14 mouse cellular contexts compared by ENCODE assay signal in the genomic region with DNA sequence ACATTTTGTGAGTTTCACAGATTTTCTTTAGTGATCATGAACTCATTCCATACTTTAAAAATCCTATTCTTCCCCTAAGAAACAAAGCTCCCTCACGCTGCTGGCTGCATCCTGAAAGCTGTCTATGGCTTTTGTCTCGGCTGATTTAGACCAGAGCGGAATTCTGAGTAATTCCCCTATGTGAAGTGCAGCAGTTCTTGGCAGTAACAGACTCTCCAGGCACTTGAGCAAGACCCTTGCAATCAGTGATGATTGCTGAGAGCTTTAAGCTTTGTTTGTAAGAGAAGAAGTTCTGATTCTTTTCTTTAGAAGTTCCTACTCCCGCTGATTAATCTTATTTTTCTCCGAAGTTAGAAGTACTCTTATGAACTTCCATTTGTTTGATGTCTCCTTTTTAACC. TPM values are rescaled to one million over a fixed set of nuclear protein-coding genes. Genes with fewer than 3 reads are reported as not detected.
DNase-seq lines count a peak whose midpoint lies in the region; ATAC-seq and TF ChIP-seq lines count a peak whose summit lies in the region.
"Had no signal": no experiment of that assay in that cellular context is flagged by ENCODE, and none has a peak within 500 bp of the region (broad histone marks: within the 10 kb centered on the region; RNA-seq: fewer than 3 reads in every experiment).

No protein-coding gene starts in this region.

- no peak for ATAC-seq in heart, embryonic 16.5 days (replicated peaks; ENCODE audit: extremely low read depth, insufficient read depth, low FRiP score)
- ATAC-seq in midbrain, embryonic 16.5 days: no peak
- no peak for ATAC-seq in heart, postnatal 0 days (ENCODE audit: insufficient read depth, low read depth)
- no peak for ATAC-seq in stomach, embryonic 15.5 days (ENCODE audit: insufficient read depth, low FRiP score, low read depth)

- TF ChIP-seq EP300 in heart, postnatal 0 days (IDR thresholded peaks at IDR 0.05; ENCODE audit: low read depth): no peak

- DNase-seq in heart, adult 18-20 months: no peak
- DNase-seq in midbrain, embryonic 10.5 days (ENCODE audit: low spot score): no peak
- peak; percentile 70 for DNase-seq in heart, postnatal 0 days (ENCODE audit: low spot score)
- DNase-seq in cerebellum, adult 18-20 months: no peak
- DNase-seq in right cerebral cortex, adult 2 months (ENCODE audit: low spot score in 2 of 2): no peak
- DNase-seq: adrenal gland, postnatal 25 days; cerebellum, adult 11-12 months; kidney, adult 8-10 months had no signal

- no peak overlapping the region for H3K4me3 ChIP-seq in heart, embryonic 16.5 days (ENCODE audit: low read length)
- no peak overlapping the region for H3K4me3 ChIP-seq in midbrain, embryonic 10.5 days
- no peak overlapping the region for H3K4me3 ChIP-seq in midbrain, embryonic 16.5 days (ENCODE audit: low read depth, low read length)
- no peak overlapping the region for H3K4me3 ChIP-seq in heart, postnatal 0 days (ENCODE audit: low read depth, low read length)
- no peak overlapping the region for H3K4me3 ChIP-seq in stomach, embryonic 15.5 days (replicated peaks)

- H3K4me2 ChIP-seq in heart, embryonic 16.5 days (ENCODE audit: low read depth, low read length): no peak overlapping the region; the same call in 1 of the 2 replicates
- H3K4me2 ChIP-seq in midbrain, embryonic 16.5 days (ENCODE audit: low read length): no peak overlapping the region
- H3K4me2 ChIP-seq in heart, postnatal 0 days (ENCODE audit: low read depth, low read length): no peak overlapping the region
- H3K4me2 ChIP-seq in stomach, embryonic 15.5 days: no peak overlapping the region

- no peaks in the 10 kb centered on the region for H3K9me3 ChIP-seq in heart, embryonic 16.5 days (replicated peaks; ENCODE audit: control insufficient read depth, low read length)
- H3K9me3 ChIP-seq in midbrain, embryonic 10.5 days (replicated peaks): no peaks in the 10 kb centered on the region
- H3K9me3 ChIP-seq in midbrain, embryonic 16.5 days (replicated peaks; ENCODE audit: control insufficient read depth, low read length, poor library complexity, severe bottlenecking): no peaks in the 10 kb centered on the region
- no peaks in the 10 kb centered on the region for H3K9me3 ChIP-seq in heart, postnatal 0 days (replicated peaks; ENCODE audit: control insufficient read depth, low read length)
- H3K9me3 ChIP-seq in stomach, embryonic 15.5 days: no peaks in the 10 kb centered on the region

- H3K27ac ChIP-seq in heart, embryonic 16.5 days (ENCODE audit: low read length): peak overlapping the region; percentile 63
- peak overlapping the region; percentile 71 for H3K27ac ChIP-seq in midbrain, embryonic 10.5 days (replicated peaks)
- no peak overlapping the region for H3K27ac ChIP-seq in midbrain, embryonic 16.5 days (ENCODE audit: low read length)
- H3K27ac ChIP-seq in heart, postnatal 0 days (ENCODE audit: low read depth): peak overlapping the region; percentile 69
- H3K27ac ChIP-seq in stomach, embryonic 15.5 days: peak overlapping the region; percentile 64

- peak overlapping the region; percentile 24 for H3K9ac ChIP-seq in heart, embryonic 16.5 days (ENCODE audit: low read length)
- no peak overlapping the region for H3K9ac ChIP-seq in midbrain, embryonic 16.5 days (ENCODE audit: low read depth, low read length)
- no peak overlapping the region for H3K9ac ChIP-seq in heart, postnatal 0 days (replicated peaks; ENCODE audit: low read depth, low read length)
- H3K9ac ChIP-seq in stomach, embryonic 15.5 days: no peak overlapping the region

- peaks cover 15% of the 10 kb centered on the region for H3K4me1 ChIP-seq in heart, embryonic 16.5 days (ENCODE audit: control insufficient read depth, insufficient read depth, low read length)
- H3K4me1 ChIP-seq in midbrain, embryonic 10.5 days: peaks cover 45% of the 10 kb centered on the region
- H3K4me1 ChIP-seq in midbrain, embryonic 16.5 days (ENCODE audit: control insufficient read depth, insufficient read depth, low read length): peaks cover 14% of the 10 kb centered on the region
- H3K4me1 ChIP-seq in heart, postnatal 0 days (ENCODE audit: control insufficient read depth, insufficient read depth): peaks cover 7% of the 10 kb centered on the region
- H3K4me1 ChIP-seq in stomach, embryonic 15.5 days: peaks cover 14% of the 10 kb centered on the region; the same call in 1 of the 2 replicates

- WGBS in heart, embryonic 16.5 days: 14% methylated on average over 5 of the region's 5 CpGs
- 45% methylated on average over 5 of the region's 5 CpGs for WGBS in midbrain, embryonic 10.5 days
- WGBS in midbrain, embryonic 16.5 days: 21% methylated on average over 5 of the region's 5 CpGs
- WGBS in heart, postnatal 0 days: 9% methylated on average over 5 of the region's 5 CpGs
- 22% methylated on average over 5 of the region's 5 CpGs for WGBS in stomach, embryonic 15.5 days

- H3K36me3 ChIP-seq in heart, embryonic 16.5 days (ENCODE audit: control insufficient read depth, insufficient read depth): no peaks in the 10 kb centered on the region
- no peaks in the 10 kb centered on the region for H3K36me3 ChIP-seq in midbrain, embryonic 10.5 days
- H3K36me3 ChIP-seq in midbrain, embryonic 16.5 days (ENCODE audit: control insufficient read depth, insufficient read depth, low read length): no peaks in the 10 kb centered on the region
- no peaks in the 10 kb centered on the region for H3K36me3 ChIP-seq in heart, postnatal 0 days (replicated peaks; ENCODE audit: control insufficient read depth, insufficient read depth, low read length)
- no peaks in the 10 kb centered on the region for H3K36me3 ChIP-seq in stomach, embryonic 15.5 days

- no peaks in the 10 kb centered on the region for H3K27me3 ChIP-seq in heart, embryonic 16.5 days (ENCODE audit: control insufficient read depth, insufficient read depth, low read length)
- no peaks in the 10 kb centered on the region for H3K27me3 ChIP-seq in midbrain, embryonic 10.5 days (ENCODE audit: low read depth, poor library complexity, severe bottlenecking)
- H3K27me3 ChIP-seq in midbrain, embryonic 16.5 days (ENCODE audit: control insufficient read depth, insufficient read depth, low read depth, low read length): no peaks in the 10 kb centered on the region
- no peaks in the 10 kb centered on the region for H3K27me3 ChIP-seq in heart, postnatal 0 days (ENCODE audit: control insufficient read depth, insufficient read depth, low read length)
- H3K27me3 ChIP-seq in stomach, embryonic 15.5 days (replicated peaks): no peaks in the 10 kb centered on the region

- no peak for TF ChIP-seq CTCF in heart, postnatal 0 days (IDR thresholded peaks at IDR 0.05; ENCODE audit: low read depth)

RNA-seq across cellular contexts. Expression of gene Cep41, which starts 3.9 kb away (rescaled TPM):
- 9.3 and 10.5 TPM in 2 replicates for polyA plus RNA-seq in heart, embryonic 16.5 days (2015; fragmentation: Nextera tagmentation; extraction: Ambion mirVana)
- total RNA-seq in heart, adult 18-20 months (2021): 1 to 10 TPM; 1.3 to 1.5 TPM
- polyA plus RNA-seq in midbrain, embryonic 10.5 days (2016; fragmentation: Nextera tagmentation; extraction: Ambion mirVana): 19.8 and 24.0 TPM in 2 replicates
- polyA plus RNA-seq in midbrain, embryonic 16.5 days (2015; fragmentation: Nextera tagmentation; extraction: Ambion mirVana): 13.2 and 17.1 TPM in 2 replicates
- 1.7 and 4.7 TPM in 2 replicates for total RNA-seq in heart, postnatal 0 days (2014; rRNA removed; ENCODE audit: low replicate concordance)
- polyA plus RNA-seq in heart, postnatal 0 days (2015; fragmentation: Nextera tagmentation; extraction: Ambion mirVana): 5.7 and 7.5 TPM in 2 replicates
- polyA plus RNA-seq in stomach, embryonic 15.5 days (2015; fragmentation: Nextera tagmentation; extraction: Ambion mirVana): 10.0 and 11.5 TPM in 2 replicates

RNA-seq across cellular contexts. Expression of gene Mest, which starts 25.9 kb away (rescaled TPM):
- 1,693 and 1,886 TPM in 2 replicates for polyA plus RNA-seq in heart, embryonic 16.5 days (2015; fragmentation: Nextera tagmentation; extraction: Ambion mirVana)
- 1 to 10 TPM; 5.4 to 6.8 TPM for total RNA-seq in heart, adult 18-20 months (2021)
- polyA plus RNA-seq in midbrain, embryonic 10.5 days (2016; fragmentation: Nextera tagmentation; extraction: Ambion mirVana): 1,366 and 1,939 TPM in 2 replicates
- polyA plus RNA-seq in midbrain, embryonic 16.5 days (2015; fragmentation: Nextera tagmentation; extraction: Ambion mirVana): 268 and 368 TPM in 2 replicates
- total RNA-seq in heart, postnatal 0 days (2014; rRNA removed; ENCODE audit: low replicate concordance): 717 and 1,330 TPM in 2 replicates
- 664 and 669 TPM in 2 replicates for polyA plus RNA-seq in heart, postnatal 0 days (2015; fragmentation: Nextera tagmentation; extraction: Ambion mirVana)
- 780 and 950 TPM in 2 replicates for polyA plus RNA-seq in stomach, embryonic 15.5 days (2015; fragmentation: Nextera tagmentation; extraction: Ambion mirVana)
- total RNA-seq: granulocyte monocyte progenitor cell, adult 5-6 weeks had no signal

RNA-seq across cellular contexts. Expression of gene Cpa1, which starts 58.4 kb away (rescaled TPM):
- 6.5 and 7.2 TPM in 2 replicates for polyA plus RNA-seq in heart, embryonic 16.5 days (2015; fragmentation: Nextera tagmentation; extraction: Ambion mirVana)
- total RNA-seq in heart, adult 18-20 months (2021): not detected
- 0.19 TPM in 1 of 2 replicates, not detected in the other for polyA plus RNA-seq in midbrain, embryonic 10.5 days (2016; fragmentation: Nextera tagmentation; extraction: Ambion mirVana)
- 0.90 and 0.91 TPM in 2 replicates for polyA plus RNA-seq in midbrain, embryonic 16.5 days (2015; fragmentation: Nextera tagmentation; extraction: Ambion mirVana)
- total RNA-seq in heart, postnatal 0 days (2014; rRNA removed; ENCODE audit: low replicate concordance): 11.5 and 16.8 TPM in 2 replicates
- 4.4 and 6.2 TPM in 2 replicates for polyA plus RNA-seq in heart, postnatal 0 days (2015; fragmentation: Nextera tagmentation; extraction: Ambion mirVana)
- 732 and 1,077 TPM in 2 replicates for polyA plus RNA-seq in stomach, embryonic 15.5 days (2015; fragmentation: Nextera tagmentation; extraction: Ambion mirVana)
- total RNA-seq: adrenal gland, postnatal 25 days; granulocyte monocyte progenitor cell, adult 5-6 weeks; layer of hippocampus, postnatal 14 days had no signal
- polyA plus RNA-seq: frontal cortex, adult 2 months had no signal

Comparison
In these comparisons a context has a peak if more than half of its experiments do, and no peak if none do; other contexts are left out.
1. RNA of gene Cpa1, which starts 58.4 kb away (polyA plus RNA-seq): 732 to 1,077 TPM in stomach, embryonic 15.5 days; 6.5 to 7.2 TPM in heart, embryonic 16.5 days, 4.4 to 6.2 TPM in heart, postnatal 0 days, 0.90 to 0.91 TPM in midbrain, embryonic 16.5 days and 0.19 TPM in midbrain, embryonic 10.5 days; every median in the first group is over 10 times any median in the second.